Mouse (Mus musculus): ENCODE data around the gene Gm20388.

The Gm20388 gene

DNA sequence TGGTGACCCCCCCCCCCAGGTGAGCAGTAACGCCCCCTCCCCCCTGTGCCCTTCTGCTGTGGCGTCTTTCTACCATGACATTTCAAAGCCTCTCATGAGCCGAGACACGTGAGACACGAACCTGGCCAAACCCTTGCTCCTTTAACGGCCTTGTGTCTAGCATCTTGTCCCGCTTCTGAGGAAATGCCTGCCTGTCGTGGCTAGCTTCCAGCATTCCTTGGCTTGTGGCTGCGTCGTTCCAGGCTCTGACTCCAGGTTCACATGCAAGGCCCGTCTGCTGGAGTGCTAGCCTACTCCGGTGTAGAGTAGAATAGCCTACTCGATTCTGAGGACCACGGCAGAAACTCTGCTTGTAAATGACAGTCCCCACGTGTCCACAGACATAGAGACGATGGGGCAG lies 467.7 kb downstream of the Gm20388 start:
- DNase-seq, result no peak

DNA sequence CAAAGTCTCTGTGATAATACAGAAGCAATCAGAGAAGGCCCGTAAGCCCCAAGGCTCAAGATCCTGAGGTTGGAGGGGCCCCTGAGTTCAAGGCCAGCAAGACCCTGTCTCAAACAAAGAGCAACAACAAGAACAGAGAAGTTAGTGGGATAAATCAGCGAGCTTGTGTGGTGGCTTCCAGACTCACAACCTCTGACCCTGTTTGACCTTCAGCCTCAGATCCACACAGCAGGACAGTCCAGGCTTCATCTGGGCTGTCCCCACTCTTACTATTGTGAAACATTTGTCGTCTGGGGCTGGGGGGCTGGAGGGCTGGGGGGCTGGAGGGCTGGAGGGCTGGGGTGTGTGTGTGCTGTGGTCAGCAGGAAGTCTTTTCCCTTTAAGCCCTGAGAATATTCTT lies 468.4 kb downstream of the Gm20388 start:
- DNase-seq, result no peak

DNA sequence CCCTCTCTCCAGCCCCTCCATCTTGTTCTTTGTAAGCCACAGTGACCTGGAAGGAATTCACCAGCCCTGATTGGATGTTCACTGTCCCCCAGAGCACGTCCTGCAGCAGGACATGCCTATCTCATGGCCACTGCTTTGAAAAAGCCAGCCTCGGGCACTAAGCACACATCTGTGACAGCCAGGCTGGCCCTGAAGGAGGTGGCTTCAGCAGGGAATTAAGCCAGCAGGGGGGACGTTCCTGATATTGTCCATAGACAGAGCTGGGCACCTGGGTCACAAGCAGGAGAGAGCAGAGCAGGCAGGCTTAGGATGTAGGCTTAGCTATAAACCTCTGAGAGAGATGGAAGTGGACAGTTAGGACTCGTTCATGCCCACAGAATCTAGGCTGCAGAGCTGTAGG lies 471.2 kb downstream of the Gm20388 start:
- DNase-seq, result no peak

DNA sequence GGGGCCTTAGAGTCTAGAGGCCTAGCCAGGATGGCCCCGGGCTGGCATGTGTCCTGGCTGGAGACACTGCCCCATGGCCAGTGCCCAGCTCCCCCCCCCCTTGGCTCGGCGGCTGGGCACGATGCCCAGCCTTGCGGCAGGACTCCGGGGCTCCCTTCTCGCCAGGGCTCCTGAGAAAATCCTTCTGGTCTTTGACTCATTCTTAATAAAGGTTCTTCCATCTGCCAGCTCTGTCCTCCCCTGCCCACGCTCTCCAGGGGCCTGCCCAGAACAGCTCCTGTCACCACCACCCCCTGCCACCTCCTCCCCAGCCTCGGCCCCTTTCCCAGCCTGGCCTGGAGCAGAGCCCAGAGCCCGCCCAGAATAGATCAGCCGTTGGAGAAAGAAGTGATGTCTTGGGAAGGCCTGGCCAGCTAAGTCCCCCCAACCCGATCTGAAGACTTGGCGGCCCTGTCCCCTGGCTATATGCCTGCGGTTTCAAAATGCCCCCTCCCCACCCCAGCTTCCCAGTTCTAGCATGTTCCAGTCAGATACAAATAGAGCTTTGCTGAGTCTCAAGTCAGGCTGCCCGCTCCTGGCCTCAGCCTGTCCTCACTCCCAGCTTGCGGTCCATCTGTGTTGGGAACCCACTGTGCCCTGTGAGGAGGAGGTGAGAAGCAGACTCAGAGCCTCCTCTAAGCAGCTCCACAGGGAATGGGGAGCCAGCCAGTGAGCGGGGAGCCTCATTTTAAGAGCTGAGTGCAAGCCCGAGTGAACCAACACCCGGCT lies 472.0 kb downstream of the Gm20388 start:
- DNase-seq, result no peak

DNA sequence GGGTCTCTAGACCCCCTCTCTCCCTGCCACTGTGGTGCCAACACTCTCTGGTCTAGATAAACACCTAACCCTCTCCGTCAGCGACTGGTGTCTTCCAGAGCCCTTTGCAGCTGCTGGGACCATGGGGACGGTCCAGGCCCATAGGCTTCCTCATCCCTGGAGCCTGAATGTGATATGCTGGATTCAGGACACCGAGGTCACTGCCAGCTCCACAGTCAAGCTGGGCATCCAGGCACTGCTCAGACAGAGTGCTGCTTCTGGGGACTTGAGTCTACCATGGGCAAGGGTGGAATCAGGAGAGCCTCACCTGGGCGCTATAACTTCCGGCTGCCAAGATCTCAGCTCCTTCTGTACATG lies 472.5 kb downstream of the Gm20388 start:
- DNase-seq, result no peak

DNA sequence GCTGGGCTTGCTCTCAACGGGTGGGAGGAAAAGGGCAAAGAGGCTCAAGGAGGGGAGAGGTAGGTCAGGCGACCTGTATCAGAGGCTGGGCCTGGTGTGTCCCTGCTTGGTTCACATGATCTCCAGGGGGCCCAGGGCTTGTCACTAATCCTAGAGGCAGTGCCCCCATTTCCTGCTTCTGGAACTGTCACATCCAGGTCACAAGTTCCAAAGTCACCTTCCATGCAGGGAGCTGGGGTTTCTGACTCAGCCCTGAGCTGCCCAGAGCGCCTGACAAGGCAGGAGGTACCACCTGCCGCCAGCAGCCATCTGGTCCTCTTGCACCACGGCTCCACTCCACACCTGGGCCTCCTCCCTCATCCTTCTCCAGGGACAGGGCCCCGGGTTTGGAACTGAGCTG lies 473.1 kb downstream of the Gm20388 start:
- no peak for DNase-seq

DNA sequence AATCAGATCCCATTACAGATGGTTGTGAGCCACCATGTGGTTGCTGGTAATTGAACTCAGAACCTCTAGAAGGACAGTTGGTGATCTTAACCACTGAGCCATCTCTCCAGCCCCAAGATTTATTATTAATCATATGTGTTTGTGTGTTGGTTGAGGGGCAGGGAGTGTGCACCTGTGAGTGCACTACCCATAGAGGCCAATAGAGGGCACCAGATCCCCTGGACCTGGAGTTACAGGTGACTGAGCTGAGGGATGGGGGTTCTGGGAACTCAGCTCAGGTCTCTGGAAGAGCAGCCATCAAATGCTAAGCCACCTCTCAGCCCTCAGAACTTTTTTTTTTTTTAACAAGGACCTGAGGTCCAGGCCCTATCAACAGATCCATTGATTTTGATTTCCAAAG lies 474.1 kb downstream of the Gm20388 start:
- DNase-seq, result peak; percentile 26

DNA sequence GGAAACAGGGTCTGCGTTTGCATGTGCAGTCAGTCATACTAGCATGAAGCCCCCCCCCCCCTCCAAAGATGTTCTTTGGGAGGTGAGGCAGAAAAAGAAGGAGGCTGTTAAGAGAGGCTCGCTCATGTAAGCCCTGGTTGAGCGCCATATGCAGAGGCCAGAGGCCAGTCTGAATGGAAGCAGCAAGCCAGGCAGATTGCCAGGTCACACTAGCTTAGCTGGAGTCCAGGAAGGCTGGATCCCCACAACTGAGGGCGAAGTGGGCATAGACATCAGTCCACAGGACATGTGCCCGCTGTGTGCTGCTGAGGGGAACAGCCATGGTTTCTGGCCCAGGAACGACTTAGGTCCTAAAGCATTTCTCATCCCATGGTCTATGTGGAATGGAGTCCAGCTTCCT lies 477.6 kb downstream of the Gm20388 start:
- no peak for DNase-seq

DNA sequence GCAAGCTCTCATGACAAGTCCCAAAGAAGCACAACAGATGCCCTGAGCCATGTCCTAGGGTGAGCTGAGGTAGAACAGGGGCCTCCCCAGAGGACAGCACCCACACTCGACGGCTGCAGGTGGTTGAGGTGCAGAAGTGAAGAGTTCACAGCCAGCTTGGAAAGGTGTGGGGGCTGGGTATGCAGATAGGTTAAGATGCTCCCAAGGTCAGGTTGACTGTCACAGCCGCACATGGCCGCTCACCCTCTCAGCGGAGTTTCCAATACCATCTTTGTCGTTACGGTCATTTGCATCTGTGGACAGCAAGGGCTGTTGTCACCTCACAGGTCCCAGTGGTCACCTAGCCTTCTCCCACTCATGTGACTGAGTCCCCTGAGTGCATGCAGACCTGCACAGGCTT lies 480.0 kb downstream of the Gm20388 start:
- DNase-seq, result no peak

DNA sequence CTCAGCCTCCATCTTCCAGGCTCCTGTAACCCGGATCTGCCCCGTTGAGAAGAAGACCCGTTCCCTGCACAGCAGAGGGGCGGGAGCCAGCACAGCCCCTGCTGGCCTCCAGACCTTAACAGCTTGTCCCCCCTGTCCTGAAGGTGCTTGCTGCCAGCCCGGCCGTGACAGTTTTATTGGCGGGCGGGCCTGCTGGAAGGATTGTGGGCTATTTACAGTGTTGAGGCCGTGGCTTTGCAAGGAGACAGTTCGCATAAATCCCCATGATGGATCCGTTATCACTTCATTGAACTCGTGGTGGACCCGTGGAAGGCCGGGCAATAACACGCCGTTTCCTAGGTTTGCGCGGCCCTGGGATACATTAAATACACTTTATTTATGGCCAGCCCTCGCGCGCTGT lies 481.2 kb downstream of the Gm20388 start:
- DNase-seq, result no peak

DNA sequence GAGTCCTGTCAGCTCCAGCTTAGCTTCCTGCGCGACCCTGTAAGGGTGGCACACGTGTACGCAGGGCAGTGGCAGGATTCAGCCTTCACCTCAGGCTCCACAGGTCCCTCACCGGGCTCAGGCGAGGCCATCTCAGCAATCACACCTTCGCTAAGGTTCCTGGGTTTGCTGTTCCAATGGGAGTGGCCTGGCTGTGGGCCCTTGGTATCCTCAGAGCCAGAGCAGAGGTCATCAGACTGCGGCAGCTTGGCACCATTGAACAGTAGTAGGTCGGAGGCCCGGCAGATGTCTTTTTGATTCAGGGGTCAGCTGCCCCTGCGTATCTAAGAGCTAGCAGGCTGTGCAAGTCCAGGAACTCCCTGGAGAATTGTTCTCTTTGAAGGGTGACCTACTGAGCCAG lies 482.4 kb downstream of the Gm20388 start:
- no peak for DNase-seq

DNA sequence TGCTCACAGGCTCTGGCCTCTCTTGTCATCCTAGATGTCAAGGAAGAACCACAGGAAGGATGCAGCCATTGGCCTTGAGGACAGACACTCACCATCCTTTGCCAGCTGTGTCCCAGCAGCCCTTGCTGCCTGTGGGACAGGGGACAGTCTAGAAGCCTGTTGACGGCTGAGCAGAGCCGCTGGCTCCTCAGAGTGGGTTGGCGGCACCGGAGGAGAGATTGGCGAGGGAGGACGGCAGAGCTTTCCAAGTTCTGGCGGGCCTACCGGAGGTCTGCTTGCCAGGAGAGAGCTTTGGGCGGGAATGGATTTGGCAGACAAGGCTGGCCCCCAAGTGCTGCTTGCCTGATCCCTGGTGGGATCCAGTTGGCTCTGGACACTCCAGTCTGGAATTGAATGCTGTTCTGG lies 483.2 kb downstream of the Gm20388 start:
- no peak for DNase-seq

DNA sequence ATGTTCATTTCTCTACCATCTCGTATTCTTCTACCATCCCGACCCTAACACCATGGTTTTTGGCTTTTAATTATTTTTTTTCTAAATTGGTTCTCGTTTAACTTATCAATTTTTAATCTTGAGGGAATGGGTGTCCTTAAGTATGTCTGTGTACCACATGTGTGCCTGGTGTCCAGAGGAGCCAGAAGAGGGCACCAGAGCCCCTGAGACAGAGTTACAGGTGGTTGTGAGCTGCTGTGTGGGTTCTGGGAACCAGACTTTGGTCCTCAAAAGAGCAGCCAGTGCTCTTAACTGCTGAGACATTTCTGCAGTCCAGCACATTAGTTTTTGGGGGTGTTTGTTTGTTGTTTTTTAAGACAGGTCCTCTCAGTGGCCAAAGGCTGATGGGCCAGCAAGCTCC lies 485.3 kb downstream of the Gm20388 start:
- no peak for DNase-seq

DNA sequence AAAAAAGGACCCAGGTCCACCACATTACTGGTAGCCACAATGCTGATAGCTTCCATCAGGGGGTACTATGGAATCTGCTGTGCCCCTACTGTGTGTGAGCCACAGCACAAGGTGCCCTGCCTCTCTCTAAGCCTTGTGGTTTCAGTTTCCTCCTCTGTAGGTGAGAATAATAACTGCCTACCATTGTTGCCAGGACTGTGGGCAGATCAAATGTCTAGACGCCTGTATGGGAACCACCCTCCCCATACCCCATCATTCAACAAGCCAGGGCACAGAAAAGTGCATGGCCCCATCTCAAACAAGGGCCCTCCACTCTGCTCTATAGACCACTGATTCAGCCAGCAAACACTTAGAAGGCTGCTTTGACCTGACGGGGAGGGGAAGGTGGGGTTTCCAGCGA lies 486.1 kb downstream of the Gm20388 start:
- DNase-seq, result no peak

DNA sequence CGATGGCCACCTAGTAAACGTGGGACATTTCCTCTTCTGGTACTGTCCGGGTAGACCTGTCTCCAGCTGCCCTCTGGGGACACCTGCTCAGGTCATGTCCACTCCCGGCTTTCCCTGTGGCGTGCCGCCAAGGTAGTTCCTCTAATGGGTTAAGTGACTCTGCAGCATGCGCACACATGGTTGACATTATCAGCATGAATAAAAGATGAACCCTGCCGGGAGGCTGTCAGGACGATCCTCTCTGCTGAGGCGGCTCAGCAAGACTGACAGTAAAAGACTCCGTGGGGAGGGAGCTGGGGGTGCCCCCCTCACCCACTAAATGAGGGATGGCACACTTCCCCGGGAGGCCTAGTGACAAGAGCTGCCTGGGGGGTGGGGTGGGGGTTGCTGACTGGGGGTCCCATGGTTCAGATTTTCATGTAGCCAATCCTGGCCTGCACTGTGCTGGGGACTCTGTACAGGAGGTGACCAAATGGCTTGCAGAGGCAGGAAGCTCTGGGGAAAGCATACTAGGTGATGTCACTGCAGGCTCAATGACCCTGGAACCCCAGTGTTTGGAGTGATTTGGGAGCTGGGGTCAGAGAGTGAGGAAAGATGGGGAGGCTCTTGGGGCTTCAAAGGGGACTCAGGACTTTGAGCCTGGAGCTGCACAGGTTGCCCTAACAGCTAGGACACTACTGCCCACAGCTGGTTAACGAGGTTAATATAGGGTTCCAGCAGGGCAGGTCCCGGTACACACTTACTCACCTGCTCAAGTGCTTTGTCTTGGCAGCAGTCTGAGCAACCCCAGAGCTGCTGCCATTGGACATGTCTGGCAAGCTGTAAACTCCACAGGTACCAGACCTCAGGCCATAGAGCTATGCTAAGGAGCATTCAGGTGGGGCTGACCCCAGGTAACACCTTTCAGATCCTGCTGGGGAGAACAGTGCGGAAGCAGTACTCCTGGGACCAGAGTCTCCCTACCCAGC lies 487.1 kb downstream of the Gm20388 start:
- no peak for DNase-seq

DNA sequence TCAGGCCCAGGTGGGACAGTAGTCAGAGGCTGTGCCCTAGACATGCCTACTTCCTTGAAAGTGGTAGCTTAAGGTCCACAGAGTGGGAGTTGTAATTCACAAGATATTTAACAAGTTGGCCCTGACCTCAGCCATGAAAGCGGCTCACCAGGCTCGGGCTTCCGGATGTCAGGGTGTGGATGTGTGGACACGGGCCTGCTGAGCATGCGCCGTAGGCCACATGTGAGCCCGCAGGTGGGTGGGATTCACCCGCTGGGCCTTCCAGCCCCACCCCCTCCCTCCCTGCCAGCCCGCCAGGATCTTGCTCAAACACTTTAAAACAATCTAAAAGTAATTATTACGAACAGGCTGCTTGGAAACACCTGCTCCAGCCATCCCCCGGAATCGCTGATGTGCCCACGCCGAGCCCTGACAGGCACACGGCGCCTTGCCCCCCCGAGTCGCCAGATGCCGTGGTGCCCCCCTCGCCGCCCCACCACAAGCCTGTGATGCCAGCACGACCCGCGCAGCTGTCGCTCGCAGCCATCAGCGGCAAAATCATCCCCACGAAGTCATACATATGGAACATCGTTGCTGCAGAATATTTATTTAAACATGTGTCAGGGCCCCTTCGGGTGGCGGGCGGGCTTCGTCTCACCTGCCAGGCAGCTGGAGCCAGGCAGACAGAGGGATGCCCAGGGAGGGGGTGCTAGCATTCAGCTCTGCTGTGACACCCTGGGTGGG lies 488.7 kb downstream of the Gm20388 start:
- no peak for DNase-seq

DNA sequence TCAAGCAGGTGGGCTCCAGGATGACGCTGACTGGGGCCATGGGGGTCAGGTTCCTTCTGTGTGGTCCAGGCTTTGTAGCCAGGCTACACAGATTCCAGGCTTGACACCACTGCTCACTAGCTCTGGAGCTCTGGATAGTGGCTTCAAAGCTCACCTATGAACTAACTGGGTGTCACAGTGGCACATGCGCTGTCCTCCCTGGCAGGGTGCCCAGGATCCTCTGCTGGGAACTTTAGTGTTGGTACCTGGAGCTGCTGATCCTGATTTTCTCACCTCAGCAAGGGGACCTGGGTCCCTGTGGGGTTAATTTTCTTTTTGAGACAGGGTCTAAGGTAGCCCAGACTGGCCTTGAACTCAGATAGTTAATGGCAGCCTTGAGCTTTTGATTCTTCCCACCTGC lies 490.6 kb downstream of the Gm20388 start:
- no peak for DNase-seq

DNA sequence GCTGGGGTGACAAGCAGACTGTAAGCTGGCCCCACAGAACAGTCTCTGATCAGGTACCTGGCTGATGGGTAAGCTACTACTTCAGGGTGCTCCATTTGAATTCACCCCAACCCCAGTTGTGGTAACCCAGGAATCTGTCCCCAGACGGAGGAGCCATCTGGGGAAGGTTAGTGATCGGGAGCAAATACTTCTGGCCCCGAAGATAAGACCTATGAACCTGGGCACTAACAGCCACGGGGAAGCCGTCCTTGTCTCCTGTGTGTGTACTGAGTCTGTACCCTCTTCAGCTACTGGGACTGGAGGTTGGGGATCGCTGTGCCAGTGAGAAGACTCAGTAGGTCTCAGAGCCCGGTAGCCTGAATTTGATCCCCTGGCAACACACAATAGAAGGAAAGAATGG lies 491.1 kb downstream of the Gm20388 start:
- no peak for DNase-seq

DNA sequence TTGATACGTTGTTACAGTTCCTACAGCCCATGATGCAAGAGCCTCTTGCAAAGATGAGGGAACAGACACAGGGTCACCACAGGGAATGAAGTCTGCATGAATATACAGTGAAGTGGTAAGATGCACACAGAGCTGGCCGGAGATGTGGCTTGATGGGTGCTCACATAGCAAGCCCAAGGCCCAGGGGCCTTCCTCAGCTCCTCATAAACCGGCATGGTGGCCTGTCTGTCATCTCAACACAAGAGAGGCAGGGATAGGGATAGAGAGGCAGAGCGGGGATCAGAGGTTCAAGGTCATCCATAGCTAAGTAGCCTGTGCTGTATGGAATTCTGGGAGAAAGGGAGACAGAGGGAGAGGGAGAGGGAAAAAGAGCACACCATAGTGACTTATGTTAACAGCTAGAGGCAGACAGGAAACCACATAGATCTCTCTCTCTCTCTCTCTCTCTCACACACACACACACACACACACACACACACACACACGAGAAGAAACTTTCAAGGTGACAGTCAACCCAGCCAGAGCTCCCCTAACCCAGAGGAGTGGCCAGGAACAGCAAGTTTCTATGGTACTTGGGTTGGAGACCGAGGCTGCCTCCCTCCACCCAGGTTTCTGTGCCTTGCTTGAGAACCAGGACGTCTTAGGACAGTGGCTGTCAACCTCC lies 493.1 kb downstream of the Gm20388 start:
- no peak for DNase-seq

DNA sequence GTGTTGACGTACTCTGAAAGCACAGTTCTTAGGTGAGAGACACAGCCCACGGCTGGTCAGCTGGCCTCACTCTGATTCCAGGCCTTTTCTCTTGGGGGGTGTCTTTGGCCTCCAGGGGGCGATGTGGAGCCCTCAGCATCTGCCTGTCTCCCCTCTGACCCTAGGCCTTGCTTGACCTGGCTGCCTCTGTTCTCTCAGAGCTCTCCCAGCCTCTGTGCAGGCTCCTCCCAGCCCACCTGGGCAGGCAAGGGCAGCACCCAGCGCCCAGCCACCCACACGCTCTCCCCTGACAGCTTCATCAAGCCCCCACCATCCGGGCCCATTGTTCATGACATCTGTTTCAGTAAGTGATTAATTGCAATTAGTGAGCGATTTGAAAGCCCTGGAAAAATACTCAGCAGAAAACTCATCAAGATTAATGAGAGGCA lies 494.0 kb downstream of the Gm20388 start:
- DNase-seq, result peak; percentile 78 to 82

DNA sequence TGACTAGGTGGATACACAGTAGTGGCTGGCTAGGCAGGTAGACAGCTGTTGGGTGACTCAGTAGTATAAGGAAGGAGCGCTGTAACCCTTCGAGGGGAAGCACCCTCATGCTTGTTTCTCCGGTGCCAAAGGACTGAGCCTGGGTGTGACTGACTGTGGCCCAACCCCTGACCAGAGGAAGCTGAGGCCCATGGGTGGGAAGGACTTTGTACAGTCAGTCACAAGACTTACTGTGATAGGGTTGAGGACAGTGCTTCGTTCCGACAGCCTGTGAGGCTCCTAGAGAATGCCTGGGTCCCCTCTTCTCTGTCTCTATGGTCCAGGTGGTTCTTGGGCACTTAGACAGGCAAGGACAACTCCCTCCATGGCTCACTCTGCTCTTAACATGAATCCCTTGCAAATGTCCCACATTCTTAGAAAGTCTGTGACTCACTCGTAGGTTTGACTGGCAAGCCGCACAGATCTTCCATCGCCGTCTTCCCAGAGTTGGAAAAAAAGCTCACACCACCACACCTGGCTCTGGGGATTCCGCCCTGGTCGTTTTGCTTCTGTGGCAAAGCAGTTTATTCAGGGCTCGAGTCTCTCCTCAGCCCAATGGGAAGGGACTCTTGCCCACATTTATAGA lies 495.5 kb downstream of the Gm20388 start:
- no peak for DNase-seq

DNA sequence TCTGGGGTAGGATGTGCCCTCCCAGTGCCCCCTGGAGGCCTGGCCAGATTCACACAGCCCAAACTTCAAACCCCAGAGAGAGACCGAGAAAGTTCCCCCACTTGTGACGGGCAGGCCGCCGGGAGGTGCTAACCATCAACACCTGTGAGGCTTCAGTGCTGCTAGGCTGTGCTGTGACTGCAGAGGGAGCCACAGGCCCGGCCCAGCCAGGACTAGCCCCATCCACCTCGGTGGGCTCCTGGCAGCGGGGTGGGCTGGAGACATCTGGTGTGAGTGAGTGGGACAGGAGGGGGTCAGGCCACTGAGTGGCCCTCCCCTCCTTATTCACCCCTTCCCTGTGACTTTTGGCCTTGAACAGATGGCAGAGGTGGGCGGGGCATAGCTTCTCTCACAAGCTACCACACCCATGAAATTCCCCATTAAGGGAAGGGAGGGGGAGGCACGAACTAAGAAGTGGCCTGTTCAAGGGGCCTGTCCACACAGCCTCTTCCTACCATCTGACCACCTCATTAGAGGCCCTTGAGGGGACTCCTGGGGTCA lies 497.1 kb downstream of the Gm20388 start:
- peak; percentile 68 to 71 for DNase-seq

Measured in B cell, adult 2 months (primary cell).